Mouse (Mus musculus): ENCODE results near the gene Cfap77. TPM values are rescaled to one million over a fixed set of nuclear protein-coding genes. Genes with fewer than 3 reads are reported as not detected.

Gene Cfap77
- polyA plus RNA-seq, 1 experiment = 0.31 TPM

GRCm38 (mm10) chr2:29074676-29075075 is 19.8 kb upstream of the Cfap77 start:
- Histone ChIP-seq H3K27ac (ENCODE audit: insufficient read depth, low read depth, low read length) (no peak overlapping the region), H3K36me3 (ENCODE audit: control insufficient read depth, insufficient read depth, low read length) (peaks cover 4% of the 10 kb centered on the region), H3K4me1 (ENCODE audit: control insufficient read depth, insufficient read depth, low read length) (no peaks in the 10 kb centered on the region), H3K4me3 (ENCODE audit: insufficient read depth, low read depth, low read length) (no peak overlapping the region), H3K27me3 (replicated peaks; ENCODE audit: control insufficient read depth, insufficient read depth, low read length) (no peaks in the 10 kb centered on the region)
- no peak for DNase-seq
- WGBS = 93% methylated on average over 7 of the region's 7 CpGs
- TF ChIP-seq CTCF (conservative IDR thresholded peaks at IDR 0.05; ENCODE audit: insufficient read depth, insufficient read length, low read depth, low read length) = no peak
- TF ChIP-seq POLR2A (IDR thresholded peaks at IDR 0.05; ENCODE audit: low read depth, low read length) = no peak

GRCm38 (mm10) chr2:29066410-29066809 is 11.5 kb upstream of the Cfap77 start:
- peak; percentile 62 for TF ChIP-seq CTCF (conservative IDR thresholded peaks at IDR 0.05; ENCODE audit: insufficient read depth, insufficient read length, low read depth, low read length)
- no peak for TF ChIP-seq POLR2A (IDR thresholded peaks at IDR 0.05; ENCODE audit: low read depth, low read length)
- H3K36me3 ChIP-seq (ENCODE audit: control insufficient read depth, insufficient read depth, low read length) = peaks cover 2% of the 10 kb centered on the region; the same call in 1 of the 2 replicates
- no peak overlapping the region for H3K27ac ChIP-seq (ENCODE audit: insufficient read depth, low read depth, low read length)
- peak; percentile 32 for DNase-seq
- no peaks in the 10 kb centered on the region; the same call in 1 of the 2 replicates for H3K4me1 ChIP-seq (ENCODE audit: control insufficient read depth, insufficient read depth, low read length)
- H3K4me3 ChIP-seq (ENCODE audit: insufficient read depth, low read depth, low read length) = no peak overlapping the region
- WGBS = 51% methylated on average over 7 of the region's 7 CpGs
- H3K27me3 ChIP-seq (replicated peaks; ENCODE audit: control insufficient read depth, insufficient read depth, low read length) = no peaks in the 10 kb centered on the region

- 88% methylated on average over 6 of the region's 6 CpGs for WGBS
- TF ChIP-seq POLR2A (IDR thresholded peaks at IDR 0.05; ENCODE audit: low read depth, low read length) = no peak
- TF ChIP-seq CTCF (conservative IDR thresholded peaks at IDR 0.05; ENCODE audit: insufficient read depth, insufficient read length, low read depth, low read length) = no peak
Measured at GRCm38 (mm10) chr2:29065796-29066195, 10.9 kb upstream of the Cfap77 start.

GRCm38 (mm10) chr2:29060135-29060597 is 5.3 kb upstream of the Cfap77 start, which contains the start of gene Ttf1:
Gene Ttf1 (plus strand): TSS chr2:29060262.
- peak; percentile 95 for DNase-seq
- WGBS = under 1% methylated on average over 41 of the region's 41 CpGs
- no peaks in the 10 kb centered on the region for H3K27me3 ChIP-seq (replicated peaks; ENCODE audit: control insufficient read depth, insufficient read depth, low read length)
- peak within 1 kb of the TSS; percentile 64 for H3K4me3 ChIP-seq (ENCODE audit: insufficient read depth, low read depth, low read length)
- TF ChIP-seq CTCF (conservative IDR thresholded peaks at IDR 0.05; ENCODE audit: insufficient read depth, insufficient read length, low read depth, low read length) (no peak), POLR2A (IDR thresholded peaks at IDR 0.05; ENCODE audit: low read depth, low read length) (no peak)
- H3K36me3 ChIP-seq (ENCODE audit: control insufficient read depth, insufficient read depth, low read length) = no peaks in the 10 kb centered on the region
- peaks cover 3% of the 10 kb centered on the region; the same call in 1 of the 2 replicates for H3K4me1 ChIP-seq (ENCODE audit: control insufficient read depth, insufficient read depth, low read length)
- H3K27ac ChIP-seq (ENCODE audit: insufficient read depth, low read depth, low read length) = peak within 1 kb of the TSS; percentile 40

More at GRCm38 (mm10) chr2:29065796-29066195, 10.9 kb upstream of the Cfap77 start:
- DNase-seq = no peak
- Histone ChIP-seq H3K36me3 (ENCODE audit: control insufficient read depth, insufficient read depth, low read length) (peaks cover 2% of the 10 kb centered on the region; the same call in 1 of the 2 replicates), H3K4me3 (ENCODE audit: insufficient read depth, low read depth, low read length) (no peak overlapping the region), H3K27me3 (replicated peaks; ENCODE audit: control insufficient read depth, insufficient read depth, low read length) (no peaks in the 10 kb centered on the region), H3K27ac (ENCODE audit: insufficient read depth, low read depth, low read length) (no peak overlapping the region), H3K4me1 (ENCODE audit: control insufficient read depth, insufficient read depth, low read length) (peaks cover 3% of the 10 kb centered on the region; the same call in 1 of the 2 replicates)

GRCm38 (mm10) chr2:29054545-29054935 is 326 bp downstream of the Cfap77 start:
- H3K36me3 ChIP-seq (ENCODE audit: control insufficient read depth, insufficient read depth, low read length) = no peaks in the 10 kb centered on the region
- H3K27ac ChIP-seq (ENCODE audit: insufficient read depth, low read depth, low read length) = no peak overlapping the region
- 2% methylated on average over 30 of the region's 30 CpGs for WGBS
- TF ChIP-seq POLR2A (IDR thresholded peaks at IDR 0.05; ENCODE audit: low read depth, low read length) (no peak), CTCF (conservative IDR thresholded peaks at IDR 0.05; ENCODE audit: insufficient read depth, insufficient read length, low read depth, low read length) (no peak)
- no peaks in the 10 kb centered on the region for H3K27me3 ChIP-seq (replicated peaks; ENCODE audit: control insufficient read depth, insufficient read depth, low read length)
- 0 out of 2 replicates have a peak, but pooled peaks cover 5% of the 10 kb centered on the region for H3K4me1 ChIP-seq (ENCODE audit: control insufficient read depth, insufficient read depth, low read length)
- peak overlapping the region; percentile 76 for H3K4me3 ChIP-seq (ENCODE audit: insufficient read depth, low read depth, low read length)
- no peak for DNase-seq

GRCm38 (mm10) chr2:29053802-29054544 is 893 bp downstream of the Cfap77 start:
- 0 out of 2 replicates have a peak, but pooled peaks cover 5% of the 10 kb centered on the region for H3K4me1 ChIP-seq (ENCODE audit: control insufficient read depth, insufficient read depth, low read length)
- H3K4me3 ChIP-seq (ENCODE audit: insufficient read depth, low read depth, low read length) = peak overlapping the region; percentile 76
- H3K36me3 ChIP-seq (ENCODE audit: control insufficient read depth, insufficient read depth, low read length) = no peaks in the 10 kb centered on the region
- 2% methylated on average over 20 of the region's 20 CpGs for WGBS
- no peaks in the 10 kb centered on the region for H3K27me3 ChIP-seq (replicated peaks; ENCODE audit: control insufficient read depth, insufficient read depth, low read length)
- no peak for TF ChIP-seq POLR2A (IDR thresholded peaks at IDR 0.05; ENCODE audit: low read depth, low read length)
- peak; percentile 58 for TF ChIP-seq CTCF (conservative IDR thresholded peaks at IDR 0.05; ENCODE audit: insufficient read depth, insufficient read length, low read depth, low read length)
- peak; percentile 65 for DNase-seq
- no peak overlapping the region for H3K27ac ChIP-seq (ENCODE audit: insufficient read depth, low read depth, low read length)

GRCm38 (mm10) chr2:29052943-29053454 is 1.9 kb downstream of the Cfap77 start:
- Histone ChIP-seq H3K4me1 (ENCODE audit: control insufficient read depth, insufficient read depth, low read length) (0 out of 2 replicates have a peak, but pooled peaks cover 5% of the 10 kb centered on the region), H3K4me3 (ENCODE audit: insufficient read depth, low read depth, low read length) (no peak overlapping the region), H3K27ac (ENCODE audit: insufficient read depth, low read depth, low read length) (no peak overlapping the region), H3K36me3 (ENCODE audit: control insufficient read depth, insufficient read depth, low read length) (no peaks in the 10 kb centered on the region), H3K27me3 (replicated peaks; ENCODE audit: control insufficient read depth, insufficient read depth, low read length) (no peaks in the 10 kb centered on the region)
- TF ChIP-seq CTCF (conservative IDR thresholded peaks at IDR 0.05; ENCODE audit: insufficient read depth, insufficient read length, low read depth, low read length) (peak; percentile 51; the same call in 1 of the 2 replicates), POLR2A (IDR thresholded peaks at IDR 0.05; ENCODE audit: low read depth, low read length) (no peak)
- DNase-seq = peak; percentile 58
- 22% methylated on average over 4 of the region's 4 CpGs for WGBS

Data from kidney, adult 2 months (tissue).